24 mouse cellular contexts compared by ENCODE assay signal in genomic region chr8:100475950-100476349, GRCm38 (mm10).
DNase-seq lines count a peak whose midpoint lies in the region; ATAC-seq lines count a peak whose summit lies in the region.
"Had no signal": no experiment of that assay in that cellular context is flagged by ENCODE, and none has a peak within 500 bp of the region (broad histone marks: within the 10 kb centered on the region; RNA-seq: fewer than 3 reads in every experiment).

No protein-coding gene starts in this region.

- 57% methylated on average over 4 of the region's 4 CpGs for WGBS in forebrain, embryonic 16.5 days
- WGBS in forebrain, embryonic 12.5 days, result 74% methylated on average over 4 of the region's 4 CpGs

- peak; percentile 77 for ATAC-seq in forebrain, embryonic 16.5 days
- ATAC-seq in forebrain, embryonic 12.5 days (ENCODE audit: low FRiP score), result no peak
- ATAC-seq: CD4-positive, CD25-positive, alpha-beta regulatory T cell, adult 4 months; hindbrain, embryonic 16.5 days; intestine, embryonic 15.5 days had no signal

- no peaks in the 10 kb centered on the region for H3K36me3 ChIP-seq in forebrain, embryonic 16.5 days (ENCODE audit: control insufficient read depth, insufficient read depth)
- H3K36me3 ChIP-seq in forebrain, embryonic 12.5 days (replicated peaks), result no peaks in the 10 kb centered on the region
- H3K36me3 ChIP-seq: heart, embryonic 12.5 days; heart, embryonic 15.5 days; hindbrain, embryonic 10.5 days; hindbrain, embryonic 13.5 days; intestine, embryonic 15.5 days had no signal

- H3K9me3 ChIP-seq in forebrain, embryonic 16.5 days (ENCODE audit: control insufficient read depth, low read length), result no peaks in the 10 kb centered on the region
- H3K9me3 ChIP-seq in forebrain, embryonic 12.5 days, result no peaks in the 10 kb centered on the region
- H3K9me3 ChIP-seq: heart, embryonic 12.5 days; heart, embryonic 15.5 days; hindbrain, embryonic 10.5 days; hindbrain, embryonic 13.5 days; intestine, embryonic 15.5 days had no signal

- H3K9ac ChIP-seq in forebrain, embryonic 16.5 days (replicated peaks; ENCODE audit: low read depth, low read length), result no peak overlapping the region
- H3K9ac ChIP-seq in forebrain, embryonic 12.5 days, result no peak overlapping the region
- H3K9ac ChIP-seq: heart, embryonic 12.5 days; heart, embryonic 15.5 days; hindbrain, embryonic 13.5 days; intestine, embryonic 15.5 days had no signal

- no peak overlapping the region for H3K27ac ChIP-seq in forebrain, embryonic 16.5 days (ENCODE audit: low read length)
- no peak overlapping the region for H3K27ac ChIP-seq in forebrain, embryonic 12.5 days
- H3K27ac ChIP-seq: gastrocnemius, adult 2 months; heart, embryonic 15.5 days; hindbrain, embryonic 10.5 days; hindbrain, embryonic 13.5 days; intestine, embryonic 15.5 days had no signal

- H3K4me2 ChIP-seq in forebrain, embryonic 16.5 days (ENCODE audit: low read length), result no peak overlapping the region
- H3K4me2 ChIP-seq in forebrain, embryonic 12.5 days, result no peak overlapping the region
- H3K4me2 ChIP-seq: heart, embryonic 12.5 days; heart, embryonic 15.5 days; hindbrain, embryonic 13.5 days; intestine, embryonic 15.5 days had no signal

- no peaks in the 10 kb centered on the region for H3K27me3 ChIP-seq in forebrain, embryonic 16.5 days (replicated peaks; ENCODE audit: control insufficient read depth, insufficient read depth, low read length)
- H3K27me3 ChIP-seq in forebrain, embryonic 12.5 days, result no peaks in the 10 kb centered on the region
- H3K27me3 ChIP-seq: heart, embryonic 12.5 days; heart, embryonic 15.5 days; hindbrain, embryonic 13.5 days; intestine, embryonic 15.5 days had no signal

- no peak overlapping the region for H3K4me3 ChIP-seq in forebrain, embryonic 16.5 days (replicated peaks; ENCODE audit: low read length)
- H3K4me3 ChIP-seq in forebrain, embryonic 12.5 days (replicated peaks), result no peak overlapping the region
- H3K4me3 ChIP-seq: gastrocnemius, adult 2 months; heart, embryonic 12.5 days; heart, embryonic 15.5 days; hindbrain, embryonic 10.5 days; hindbrain, embryonic 13.5 days; intestine, embryonic 15.5 days had no signal

- DNase-seq in right cerebral cortex, postnatal 10 days (ENCODE audit: low spot score in 2 of 2), result peak; percentile 19 to 26
- no peak for DNase-seq in right cerebral cortex, adult 2 months (ENCODE audit: low spot score in 2 of 2)
- DNase-seq in telencephalon, adult 2 months (ENCODE audit: low read depth, low spot score), result peak; percentile 17
- no peak for DNase-seq in ovary, postnatal 36 days (ENCODE audit: low spot score)
- DNase-seq: adrenal gland, adult 2 months; adrenal gland, postnatal 14 days; cerebellum, adult 18-20 months; cerebellum, adult 9-10 months; cerebellum, postnatal 14 days; gastrocnemius, adult 2 months; gastrocnemius, postnatal 14 days; heart, adult 18-20 months; heart, postnatal 10 days; heart, postnatal 36 days; kidney, adult 11 months had no signal

- H3K4me1 ChIP-seq in forebrain, embryonic 16.5 days (replicated peaks; ENCODE audit: control insufficient read depth, insufficient read depth, low read length), result no peaks in the 10 kb centered on the region
- H3K4me1 ChIP-seq in forebrain, embryonic 12.5 days, result no peaks in the 10 kb centered on the region
- H3K4me1 ChIP-seq: heart, embryonic 12.5 days; heart, embryonic 15.5 days; hindbrain, embryonic 10.5 days; hindbrain, embryonic 13.5 days; intestine, embryonic 15.5 days had no signal

Comparison
In these comparisons a context has a peak if more than half of its experiments do, and no peak if none do; other contexts are left out.
1. DNase-seq: peak in right cerebral cortex, postnatal 10 days (2 of 2) and telencephalon, adult 2 months (single experiment); none in right cerebral cortex, adult 2 months (0 of 2) and ovary, postnatal 36 days (single experiment).